Mouse (Mus musculus): ENCODE results near the gene Mical3. TPM values are rescaled to one million over a fixed set of nuclear protein-coding genes. Genes with fewer than 3 reads are reported as not detected.

Mical3 gene
- polyA plus RNA-seq, 1 experiment from 2014 or later: 12.9 TPM

DNA sequence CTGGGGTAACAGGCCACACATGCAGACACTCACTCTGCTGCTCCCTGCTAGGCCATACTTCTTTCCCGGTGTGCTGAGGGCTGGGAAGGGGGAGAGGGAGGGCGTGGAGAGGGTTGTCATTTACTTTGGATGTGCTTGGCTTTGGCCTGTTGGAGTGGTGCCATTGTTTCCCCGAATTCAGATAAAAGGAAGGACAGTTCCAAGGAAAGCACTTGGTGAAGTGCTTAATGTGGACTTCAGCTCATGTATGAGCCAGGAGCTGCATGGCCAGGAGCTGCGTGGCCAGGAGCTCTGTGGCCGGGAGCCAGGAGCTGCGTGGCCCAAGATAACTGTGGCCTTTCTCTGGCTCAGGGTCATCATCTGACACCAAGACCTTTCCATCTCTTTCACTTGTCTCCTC, 40.3 kb upstream of the Mical3 start:
- DNase-seq (ENCODE audit: low spot score) (no peak), ATAC-seq (replicated peaks; ENCODE audit: low FRiP score, low TSS enrichment, low read depth) (no peak)
- Histone ChIP-seq H3K4me1 (replicated peaks; ENCODE audit: control insufficient read depth, insufficient read depth, low read length) (peaks cover 14% of the 10 kb centered on the region), H3K27me3 (replicated peaks; ENCODE audit: control insufficient read depth, insufficient read depth, low read length) (no peaks in the 10 kb centered on the region), H3K9me3 (ENCODE audit: control insufficient read depth, low read length) (no peaks in the 10 kb centered on the region), H3K4me3 (ENCODE audit: low read depth, low read length) (no peak overlapping the region), H3K4me2 (ENCODE audit: low read length) (no peak overlapping the region), H3K9ac (ENCODE audit: low read length) (no peak overlapping the region), H3K36me3 (ENCODE audit: control insufficient read depth, insufficient read depth, low read length) (no peaks in the 10 kb centered on the region), H3K27ac (ENCODE audit: low read depth) (no peak overlapping the region)
- 75% methylated on average over 6 of the region's 6 CpGs for WGBS

DNA sequence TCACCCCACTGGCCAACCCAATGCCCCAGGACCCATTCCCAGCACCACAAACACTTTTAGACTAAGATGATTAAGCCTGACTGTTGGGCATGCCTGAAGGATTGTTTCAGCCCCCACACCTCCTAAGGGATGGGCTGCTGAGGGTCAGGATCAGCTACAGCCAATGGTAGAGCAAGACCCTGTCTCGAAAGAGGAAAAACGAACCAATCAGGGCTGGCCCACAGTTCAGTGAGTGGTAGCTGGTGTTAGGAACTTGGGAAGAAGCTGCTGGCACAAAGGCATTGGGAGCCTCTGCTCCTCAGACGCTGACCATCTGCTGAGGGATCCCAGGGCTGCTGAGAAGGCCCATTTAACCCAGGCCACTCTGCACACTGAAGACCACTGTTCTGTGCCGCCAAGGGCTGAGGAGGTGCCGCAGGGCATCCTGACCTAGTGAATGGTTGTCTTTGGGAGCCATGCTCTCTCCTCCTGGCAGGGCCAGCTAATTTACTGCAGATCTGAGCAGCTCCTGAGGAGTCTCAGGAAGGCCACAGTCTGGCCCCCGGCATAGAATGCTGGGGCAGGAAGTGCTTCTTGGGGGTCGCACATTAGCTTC, 36.7 kb upstream of the Mical3 start:
- ATAC-seq (replicated peaks; ENCODE audit: low FRiP score, low TSS enrichment, low read depth): no peak
- Histone ChIP-seq H3K4me3 (ENCODE audit: low read depth, low read length) (no peak overlapping the region), H3K27me3 (replicated peaks; ENCODE audit: control insufficient read depth, insufficient read depth, low read length) (no peaks in the 10 kb centered on the region), H3K27ac (ENCODE audit: low read depth) (no peak overlapping the region), H3K9me3 (ENCODE audit: control insufficient read depth, low read length) (no peaks in the 10 kb centered on the region), H3K36me3 (ENCODE audit: control insufficient read depth, insufficient read depth, low read length) (no peaks in the 10 kb centered on the region), H3K4me2 (ENCODE audit: low read length) (no peak overlapping the region), H3K9ac (ENCODE audit: low read length) (no peak overlapping the region), H3K4me1 (replicated peaks; ENCODE audit: control insufficient read depth, insufficient read depth, low read length) (peaks cover 18% of the 10 kb centered on the region)
- no peak for DNase-seq (ENCODE audit: low spot score)
- WGBS: 72% methylated on average over 7 of the region's 7 CpGs

DNA sequence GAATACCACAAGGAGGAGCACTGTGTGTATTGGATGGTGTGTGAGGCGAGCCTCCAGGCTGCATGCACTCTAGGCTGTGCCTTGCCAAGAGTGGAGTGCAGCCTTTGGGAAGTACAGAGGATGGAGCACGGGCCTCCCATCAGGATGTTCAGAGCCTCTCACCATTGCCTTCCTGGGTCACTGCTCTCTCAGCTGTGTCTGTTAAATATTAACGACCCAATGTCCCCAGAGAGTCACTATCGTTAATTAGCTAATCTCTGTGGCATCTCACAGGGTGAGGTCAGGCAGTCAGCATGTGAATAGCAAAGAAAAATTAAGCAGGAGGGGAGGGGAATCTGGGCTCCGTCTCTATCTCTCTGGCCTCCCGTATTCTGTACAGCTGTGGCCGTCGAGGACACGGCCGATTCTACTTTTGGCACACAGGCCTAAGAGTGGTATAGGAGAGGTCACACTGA, 35.3 kb upstream of the Mical3 start:
- H3K27ac ChIP-seq (ENCODE audit: low read depth): peak overlapping the region; percentile 51
- H3K4me3 ChIP-seq (ENCODE audit: low read depth, low read length): no peak overlapping the region
- peak; percentile 79 for ATAC-seq (replicated peaks; ENCODE audit: low FRiP score, low TSS enrichment, low read depth)
- no peak overlapping the region for H3K9ac ChIP-seq (ENCODE audit: low read length)
- H3K4me1 ChIP-seq (replicated peaks; ENCODE audit: control insufficient read depth, insufficient read depth, low read length): peaks cover 18% of the 10 kb centered on the region
- no peak overlapping the region for H3K4me2 ChIP-seq (ENCODE audit: low read length)
- no peaks in the 10 kb centered on the region for H3K9me3 ChIP-seq (ENCODE audit: control insufficient read depth, low read length)
- 23% methylated on average over 10 of the region's 10 CpGs for WGBS
- peak; percentile 66 for DNase-seq (ENCODE audit: low spot score)
- H3K27me3 ChIP-seq (replicated peaks; ENCODE audit: control insufficient read depth, insufficient read depth, low read length): no peaks in the 10 kb centered on the region
- H3K36me3 ChIP-seq (ENCODE audit: control insufficient read depth, insufficient read depth, low read length): no peaks in the 10 kb centered on the region

DNA sequence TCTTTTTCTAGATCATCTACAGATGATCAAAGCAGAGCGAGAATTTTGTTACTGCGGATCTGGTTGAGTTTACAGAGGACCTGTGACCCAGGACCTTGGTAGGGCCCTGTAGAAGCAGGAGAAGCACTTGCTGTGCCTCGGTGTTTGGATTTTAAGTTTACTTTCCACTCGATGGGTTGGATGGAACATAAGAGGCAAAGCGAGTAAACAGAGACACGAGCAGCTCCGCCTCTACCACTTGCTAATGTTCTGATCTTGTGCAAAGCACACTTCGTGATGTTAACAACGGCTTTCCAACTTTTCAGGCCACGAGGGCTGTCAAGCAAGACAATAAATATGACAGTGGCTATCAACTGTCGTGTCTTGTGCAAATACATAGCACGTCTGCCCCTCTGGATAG, 31.8 kb upstream of the Mical3 start:
- H3K36me3 ChIP-seq (ENCODE audit: control insufficient read depth, insufficient read depth, low read length): no peaks in the 10 kb centered on the region
- H3K4me1 ChIP-seq (replicated peaks; ENCODE audit: control insufficient read depth, insufficient read depth, low read length): peaks cover 15% of the 10 kb centered on the region
- H3K9ac ChIP-seq (ENCODE audit: low read length): no peak overlapping the region
- H3K27me3 ChIP-seq (replicated peaks; ENCODE audit: control insufficient read depth, insufficient read depth, low read length): no peaks in the 10 kb centered on the region
- no peak overlapping the region for H3K4me3 ChIP-seq (ENCODE audit: low read depth, low read length)
- ATAC-seq (replicated peaks; ENCODE audit: low FRiP score, low TSS enrichment, low read depth) (no peak), DNase-seq (ENCODE audit: low spot score) (no peak)
- 51% methylated on average over 12 of the region's 12 CpGs for WGBS
- no peaks in the 10 kb centered on the region for H3K9me3 ChIP-seq (ENCODE audit: control insufficient read depth, low read length)
- no peak overlapping the region for H3K27ac ChIP-seq (ENCODE audit: low read depth)
- H3K4me2 ChIP-seq (ENCODE audit: low read length): no peak overlapping the region

DNA sequence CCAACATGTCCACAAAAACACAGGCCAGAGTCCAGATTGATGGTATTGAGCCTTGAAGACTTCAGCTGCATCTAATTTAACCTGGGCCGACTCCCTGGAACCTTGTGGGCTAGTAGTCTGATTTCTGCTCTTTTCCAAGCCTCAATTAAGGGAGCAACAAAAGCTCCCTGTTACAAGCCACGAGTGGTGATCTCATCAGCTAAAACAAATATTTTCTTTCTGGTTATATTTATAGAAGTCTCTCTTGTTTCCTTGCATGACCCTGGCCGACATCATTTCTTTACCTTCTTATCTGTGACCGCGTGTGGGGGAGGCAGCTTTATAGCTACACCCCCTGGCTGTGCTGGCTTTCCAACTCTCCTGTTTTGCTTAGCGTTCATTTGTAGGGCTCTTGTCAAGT, 29.3 kb upstream of the Mical3 start:
- H3K4me3 ChIP-seq (ENCODE audit: low read depth, low read length): no peak overlapping the region
- no peaks in the 10 kb centered on the region for H3K9me3 ChIP-seq (ENCODE audit: control insufficient read depth, low read length)
- no peaks in the 10 kb centered on the region for H3K4me1 ChIP-seq (replicated peaks; ENCODE audit: control insufficient read depth, insufficient read depth, low read length)
- H3K4me2 ChIP-seq (ENCODE audit: low read length): no peak overlapping the region
- H3K27me3 ChIP-seq (replicated peaks; ENCODE audit: control insufficient read depth, insufficient read depth, low read length): no peaks in the 10 kb centered on the region
- WGBS: 41% methylated on average over 6 of the region's 6 CpGs
- H3K27ac ChIP-seq (ENCODE audit: low read depth): no peak overlapping the region
- ATAC-seq (replicated peaks; ENCODE audit: low FRiP score, low TSS enrichment, low read depth) (0 out of 2 replicates have a peak, but pooled peaks have one; percentile 38), DNase-seq (ENCODE audit: low spot score) (no peak)
- H3K36me3 ChIP-seq (ENCODE audit: control insufficient read depth, insufficient read depth, low read length): no peaks in the 10 kb centered on the region
- no peak overlapping the region for H3K9ac ChIP-seq (ENCODE audit: low read length)

DNA sequence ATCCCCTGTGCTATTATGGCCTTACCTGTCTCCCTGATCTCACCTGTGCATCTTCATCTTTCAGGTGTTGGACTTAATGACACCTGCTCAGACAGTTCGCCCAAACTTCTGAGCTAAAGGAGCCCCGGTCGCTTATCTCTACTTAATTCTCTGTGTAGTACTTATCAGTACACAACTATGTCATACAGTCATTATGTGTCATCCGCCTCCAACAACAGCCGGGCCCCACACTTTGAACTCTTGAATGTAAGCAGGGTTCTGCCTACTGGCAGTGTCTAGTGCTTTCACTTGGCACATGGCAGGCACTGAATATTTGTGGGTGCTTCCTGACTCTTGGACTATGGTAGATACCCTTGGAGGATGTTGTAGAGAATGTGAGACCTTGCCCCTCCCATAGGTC, 28.8 kb upstream of the Mical3 start:
- Histone ChIP-seq H3K9ac (ENCODE audit: low read length) (no peak overlapping the region), H3K4me3 (ENCODE audit: low read depth, low read length) (no peak overlapping the region), H3K9me3 (ENCODE audit: control insufficient read depth, low read length) (no peaks in the 10 kb centered on the region), H3K4me1 (replicated peaks; ENCODE audit: control insufficient read depth, insufficient read depth, low read length) (no peaks in the 10 kb centered on the region), H3K27ac (ENCODE audit: low read depth) (no peak overlapping the region), H3K27me3 (replicated peaks; ENCODE audit: control insufficient read depth, insufficient read depth, low read length) (no peaks in the 10 kb centered on the region), H3K36me3 (ENCODE audit: control insufficient read depth, insufficient read depth, low read length) (no peaks in the 10 kb centered on the region), H3K4me2 (ENCODE audit: low read length) (no peak overlapping the region)
- DNase-seq (ENCODE audit: low spot score) (no peak), ATAC-seq (replicated peaks; ENCODE audit: low FRiP score, low TSS enrichment, low read depth) (peak; percentile 43; the same call in 1 of the 2 replicates)
- WGBS: 80% methylated on average over 5 of the region's 5 CpGs

DNA sequence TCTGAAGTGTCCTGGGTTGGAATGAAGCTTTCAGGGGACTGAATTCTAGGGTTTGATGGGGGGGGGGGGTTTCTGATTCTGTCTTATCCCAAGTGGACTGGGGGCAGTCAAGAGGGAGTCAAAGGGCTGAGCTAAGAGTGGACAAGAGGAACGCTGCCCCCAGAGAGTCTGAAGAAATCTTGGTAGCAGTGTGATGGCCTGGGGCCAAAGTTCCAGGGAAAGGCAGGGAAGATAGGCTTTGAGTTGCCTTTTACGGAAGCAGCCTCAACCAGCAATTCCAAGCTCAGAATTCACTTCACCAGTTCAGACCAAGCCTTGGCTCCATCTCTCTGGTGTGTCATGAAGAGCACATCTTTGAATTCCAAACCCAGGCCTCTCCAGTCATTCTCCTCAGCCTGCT, 25.2 kb upstream of the Mical3 start:
- Histone ChIP-seq H3K9me3 (ENCODE audit: control insufficient read depth, low read length) (no peaks in the 10 kb centered on the region), H3K9ac (ENCODE audit: low read length) (no peak overlapping the region), H3K4me2 (ENCODE audit: low read length) (no peak overlapping the region), H3K4me1 (replicated peaks; ENCODE audit: control insufficient read depth, insufficient read depth, low read length) (peaks cover 5% of the 10 kb centered on the region), H3K36me3 (ENCODE audit: control insufficient read depth, insufficient read depth, low read length) (no peaks in the 10 kb centered on the region), H3K27me3 (replicated peaks; ENCODE audit: control insufficient read depth, insufficient read depth, low read length) (no peaks in the 10 kb centered on the region), H3K27ac (ENCODE audit: low read depth) (no peak overlapping the region), H3K4me3 (ENCODE audit: low read depth, low read length) (no peak overlapping the region)
- WGBS: 68% methylated on average over 2 of the region's 2 CpGs
- DNase-seq (ENCODE audit: low spot score) (no peak), ATAC-seq (replicated peaks; ENCODE audit: low FRiP score, low TSS enrichment, low read depth) (no peak)

DNA sequence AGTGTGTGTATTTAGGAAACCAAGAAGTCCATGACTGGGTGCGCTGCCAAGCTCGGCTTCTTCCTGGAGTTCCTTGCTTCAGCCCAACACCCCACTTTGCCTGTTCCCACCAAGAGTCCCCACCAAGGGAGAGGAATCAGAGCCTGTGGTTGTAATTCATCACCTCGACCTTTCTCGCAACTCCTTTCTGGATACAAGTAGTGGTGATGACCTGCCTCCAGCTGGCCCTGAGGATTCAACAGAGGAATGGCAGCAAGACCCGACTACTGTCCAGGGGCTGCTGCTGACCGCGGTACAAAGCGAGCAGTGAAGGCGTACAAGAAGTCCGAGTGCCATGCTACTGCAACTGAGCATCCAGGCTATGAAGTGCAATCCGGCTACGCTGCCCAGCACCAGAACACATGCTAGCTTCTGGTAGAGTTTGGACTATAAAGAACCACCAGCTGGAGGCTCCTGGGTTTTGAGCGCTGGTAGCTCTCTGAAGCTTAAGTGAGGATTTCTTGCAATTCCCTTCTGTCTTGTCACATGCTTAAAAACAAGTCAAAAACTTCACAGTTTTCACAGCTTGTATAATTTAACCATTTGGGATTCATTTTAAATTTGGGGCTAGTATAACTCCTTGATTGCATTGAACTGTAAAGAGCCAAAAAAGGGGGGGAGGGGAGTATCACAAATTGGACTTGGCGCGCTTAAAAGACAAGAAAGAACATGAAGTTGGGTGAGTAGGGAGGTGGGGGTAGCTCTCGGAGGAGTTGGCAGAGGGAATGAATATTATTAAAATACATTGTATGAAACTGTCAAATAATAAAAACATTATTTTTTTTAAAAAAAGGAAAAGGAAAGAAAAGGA, 23.9 kb upstream of the Mical3 start:
- no peaks in the 10 kb centered on the region for H3K9me3 ChIP-seq (ENCODE audit: control insufficient read depth, low read length)
- 87% methylated on average over 16 of the region's 16 CpGs for WGBS
- ATAC-seq (replicated peaks; ENCODE audit: low FRiP score, low TSS enrichment, low read depth): no peak
- no peak overlapping the region for H3K4me3 ChIP-seq (ENCODE audit: low read depth, low read length)
- H3K4me2 ChIP-seq (ENCODE audit: low read length): no peak overlapping the region
- no peak overlapping the region for H3K27ac ChIP-seq (ENCODE audit: low read depth)
- H3K36me3 ChIP-seq (ENCODE audit: control insufficient read depth, insufficient read depth, low read length): no peaks in the 10 kb centered on the region
- H3K27me3 ChIP-seq (replicated peaks; ENCODE audit: control insufficient read depth, insufficient read depth, low read length): no peaks in the 10 kb centered on the region
- DNase-seq (ENCODE audit: low spot score): no peak
- H3K9ac ChIP-seq (ENCODE audit: low read length): no peak overlapping the region
- peaks cover 5% of the 10 kb centered on the region for H3K4me1 ChIP-seq (replicated peaks; ENCODE audit: control insufficient read depth, insufficient read depth, low read length)

DNA sequence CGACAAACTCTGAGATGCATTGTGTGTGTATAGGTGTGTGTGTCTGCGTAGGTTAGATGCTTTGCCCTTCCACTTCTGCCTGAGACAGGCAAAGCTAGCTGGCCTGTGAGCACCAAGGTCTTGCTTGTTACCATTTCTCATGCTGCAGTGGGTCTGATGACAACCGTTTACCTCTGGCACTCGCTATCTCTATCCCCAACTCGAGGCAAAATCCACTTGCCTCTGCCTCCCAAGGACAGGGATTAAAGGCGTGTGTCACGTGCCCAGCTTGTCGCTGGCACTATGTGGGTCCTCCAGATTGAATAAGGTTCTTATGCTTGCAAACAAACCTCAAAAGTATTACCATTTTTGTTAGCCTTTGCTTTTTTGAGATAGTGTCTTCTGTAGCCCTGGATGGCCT, 22.4 kb upstream of the Mical3 start:
- H3K9ac ChIP-seq (ENCODE audit: low read length): no peak overlapping the region
- 64% methylated on average over 8 of the region's 8 CpGs for WGBS
- DNase-seq (ENCODE audit: low spot score): no peak
- H3K36me3 ChIP-seq (ENCODE audit: control insufficient read depth, insufficient read depth, low read length): no peaks in the 10 kb centered on the region
- H3K9me3 ChIP-seq (ENCODE audit: control insufficient read depth, low read length): no peaks in the 10 kb centered on the region
- ATAC-seq (replicated peaks; ENCODE audit: low FRiP score, low TSS enrichment, low read depth): no peak
- H3K27ac ChIP-seq (ENCODE audit: low read depth): no peak overlapping the region
- no peaks in the 10 kb centered on the region for H3K27me3 ChIP-seq (replicated peaks; ENCODE audit: control insufficient read depth, insufficient read depth, low read length)
- H3K4me1 ChIP-seq (replicated peaks; ENCODE audit: control insufficient read depth, insufficient read depth, low read length): peaks cover 5% of the 10 kb centered on the region
- no peak overlapping the region for H3K4me3 ChIP-seq (ENCODE audit: low read depth, low read length)
- no peak overlapping the region for H3K4me2 ChIP-seq (ENCODE audit: low read length)
